Mouse (Mus musculus) spleen, postnatal 4 days (tissue): Measurements from ENCODE around the gene Kdm4d.
"Not testable (repeated sequence)": the region's sequence is repeated elsewhere in the genome, so short reads cannot be mapped to it uniquely, and the experiment has no call there.

Source experiments
- DNase-seq, 2 experiments: peaks; one replicate each; pipeline ENCODE4 v3.0.0; 2022; ENCODE audit warnings: low spot score in 2 of 2

Kdm4d gene

DNA sequence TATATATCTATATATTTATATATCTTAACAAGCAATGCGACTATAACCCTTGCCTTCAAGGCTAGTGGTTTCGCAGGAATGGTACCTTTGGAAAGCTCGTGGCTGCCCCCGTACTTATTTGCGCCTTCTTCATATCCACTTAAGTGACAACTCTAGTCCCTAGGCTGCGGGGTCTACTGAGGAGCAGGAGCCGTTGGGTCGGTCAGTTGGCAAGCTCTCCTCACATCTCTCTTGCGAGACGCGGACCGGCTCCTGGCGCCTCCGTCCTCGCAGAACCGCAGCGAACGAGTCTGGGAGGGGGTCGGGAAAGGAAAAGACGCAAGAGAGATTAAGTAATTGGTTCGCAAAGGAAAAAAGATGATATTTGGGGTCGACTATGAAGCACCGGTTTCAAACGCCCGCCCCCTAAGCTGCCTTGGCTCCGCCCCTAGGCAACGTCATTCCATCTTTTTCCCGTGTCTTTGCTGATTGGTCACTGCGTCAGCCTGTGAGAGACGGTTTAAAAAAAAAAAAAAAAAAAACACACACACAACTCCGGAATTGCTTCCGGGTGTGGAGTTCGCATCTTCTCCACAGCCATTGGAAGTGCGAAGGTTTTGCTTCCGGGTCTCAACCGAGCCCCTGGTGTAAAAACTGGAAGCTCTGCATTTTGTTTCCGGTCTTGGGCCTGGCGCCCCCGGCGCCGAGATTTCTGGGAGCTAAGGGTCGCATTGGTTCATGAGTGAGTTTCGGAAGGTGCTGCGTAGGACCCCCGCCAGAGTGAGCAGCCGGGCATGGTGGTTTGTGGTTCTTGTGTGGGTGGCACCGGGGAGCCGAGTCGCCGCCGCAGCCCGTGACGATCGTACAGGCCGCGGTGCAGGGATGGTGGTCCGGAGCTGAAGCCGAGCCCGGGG, at the start of gene Kdm4d, which contains the start of gene Cwc15:
TSS of gene Kdm4d (minus strand) at position 460 of the 893 bp plus-strand sequence.
TSS of gene Cwc15 (plus strand) at position 595 of the 893 bp plus-strand sequence.
- DNase-seq, result peak; percentile 91 to 93

- no peak for DNase-seq
Observed at GRCm38 (mm10) chr9:14548366-14548761, 48.1 kb upstream of the Kdm4d start.

GRCm38 (mm10) chr9:14547584-14548365, 47.5 kb upstream of the Kdm4d start:
- DNase-seq, result no peak

- DNase-seq, result no peak
Observed at GRCm38 (mm10) chr9:14544034-14544757, 43.9 kb upstream of the Kdm4d start.

DNA sequence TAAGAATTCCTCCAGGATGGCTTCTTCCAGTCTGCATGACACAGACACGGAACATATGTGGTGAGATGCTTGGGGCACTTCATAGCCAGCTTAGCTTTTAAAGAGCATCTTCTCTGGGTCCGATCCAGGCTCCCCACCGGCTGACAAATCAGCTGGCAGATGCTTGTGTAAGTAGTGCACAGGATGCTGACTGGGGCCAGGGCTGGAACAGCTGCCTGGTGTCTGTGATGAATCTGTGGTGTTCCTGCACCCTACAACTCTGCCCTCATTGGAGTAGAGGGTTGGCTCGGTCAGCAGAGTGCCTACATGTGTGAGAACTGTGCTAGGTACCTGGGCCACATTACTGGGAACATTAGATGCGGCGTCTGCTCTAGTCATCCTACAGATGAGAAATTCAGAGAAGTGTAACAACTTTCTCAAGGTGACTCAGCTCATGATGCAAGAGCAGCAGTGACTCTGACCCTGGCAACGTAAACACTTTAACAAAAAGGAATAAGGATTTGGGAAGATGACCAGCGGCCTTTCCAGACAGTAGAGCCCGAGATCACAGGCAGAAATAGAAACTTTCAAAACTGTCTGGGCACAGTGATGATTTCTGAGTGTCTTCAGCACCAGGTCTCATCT, 34.7 kb upstream of the Kdm4d start:
- DNase-seq, result no peak

DNA sequence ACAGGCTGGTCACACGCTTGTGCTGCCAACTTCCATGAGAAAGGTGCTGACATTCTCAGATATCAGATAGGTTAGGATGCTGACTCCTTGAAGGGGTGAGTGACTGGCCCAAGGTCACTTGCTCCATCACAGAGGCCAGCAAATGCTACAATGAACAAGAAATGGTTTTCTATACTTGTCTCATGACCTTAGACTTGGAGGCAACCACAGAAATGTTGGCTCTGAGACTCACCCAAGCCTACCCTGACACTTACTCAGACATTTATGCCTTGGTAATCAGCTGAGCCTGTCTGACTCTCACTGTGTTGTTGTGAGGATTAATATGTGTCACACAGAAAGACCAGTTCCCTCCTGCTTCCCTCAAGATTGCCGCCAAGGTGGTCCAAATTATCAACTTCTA, 33.4 kb upstream of the Kdm4d start:
- no peak for DNase-seq

- no peak for DNase-seq
Observed at GRCm38 (mm10) chr9:14532283-14532682, 32.0 kb upstream of the Kdm4d start.

DNA sequence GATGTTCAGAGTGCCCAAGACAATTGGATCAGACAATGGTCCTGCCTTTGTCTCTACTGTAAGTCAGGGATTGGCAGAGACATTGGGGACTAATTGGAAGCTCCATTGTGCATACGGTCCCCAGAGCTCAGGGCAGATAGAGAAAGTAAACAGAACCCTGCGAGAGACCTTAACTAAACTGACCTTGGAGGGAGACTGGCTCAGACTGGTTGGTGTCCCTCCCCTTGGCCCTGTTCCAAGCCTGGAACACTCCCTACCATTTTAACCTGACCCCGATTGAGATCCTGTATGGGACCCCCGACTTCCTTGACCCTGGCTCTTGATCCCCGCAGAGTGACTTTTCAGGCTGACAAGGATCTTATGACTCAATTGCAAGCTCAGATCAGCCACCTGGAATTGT, 29.7 kb upstream of the Kdm4d start:
- DNase-seq, result no peak

DNA sequence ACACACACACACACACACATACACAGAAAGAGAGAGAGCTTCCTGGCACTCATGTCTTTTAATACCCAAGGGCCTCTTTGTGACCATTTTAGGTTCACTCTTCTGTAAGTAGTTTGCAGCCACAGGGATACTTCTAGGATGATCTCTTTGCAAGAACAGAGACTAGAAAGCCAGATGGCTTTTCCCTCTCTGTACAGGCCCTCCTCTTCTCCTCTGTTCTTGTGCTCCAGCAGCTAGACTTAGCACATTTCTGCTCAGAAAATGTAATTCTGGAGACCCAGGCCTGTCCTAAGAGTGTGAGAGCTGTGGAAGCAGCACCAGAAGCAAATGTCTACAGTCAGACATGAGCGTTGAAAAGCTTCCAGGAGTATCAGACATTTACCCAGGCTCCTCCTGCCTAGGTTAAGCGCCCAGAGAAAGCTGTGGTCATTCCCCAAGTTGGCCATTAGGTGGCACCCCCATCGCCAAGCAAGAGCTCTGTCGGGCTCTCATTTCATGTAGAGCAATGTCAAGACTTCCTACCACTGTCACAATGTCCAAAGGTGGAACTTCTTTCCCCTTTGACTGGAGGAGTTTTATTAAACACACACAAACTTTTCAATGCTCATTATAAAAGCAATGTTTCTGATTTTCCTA, 23.2 kb upstream of the Kdm4d start:
- DNase-seq, result peak; percentile 58 to 77

GRCm38 (mm10) chr9:14521695-14522094, 21.4 kb upstream of the Kdm4d start:
- DNase-seq, result no peak

- DNase-seq, result no peak
Observed at GRCm38 (mm10) chr9:14520971-14521670, 20.8 kb upstream of the Kdm4d start.

GRCm38 (mm10) chr9:14518105-14518504, 17.8 kb upstream of the Kdm4d start:
- DNase-seq, result no peak

- no peak for DNase-seq
Observed at GRCm38 (mm10) chr9:14517296-14517695, 17.0 kb upstream of the Kdm4d start.

- no peak for DNase-seq
Observed at GRCm38 (mm10) chr9:14512633-14513445, 12.6 kb upstream of the Kdm4d start.

DNA sequence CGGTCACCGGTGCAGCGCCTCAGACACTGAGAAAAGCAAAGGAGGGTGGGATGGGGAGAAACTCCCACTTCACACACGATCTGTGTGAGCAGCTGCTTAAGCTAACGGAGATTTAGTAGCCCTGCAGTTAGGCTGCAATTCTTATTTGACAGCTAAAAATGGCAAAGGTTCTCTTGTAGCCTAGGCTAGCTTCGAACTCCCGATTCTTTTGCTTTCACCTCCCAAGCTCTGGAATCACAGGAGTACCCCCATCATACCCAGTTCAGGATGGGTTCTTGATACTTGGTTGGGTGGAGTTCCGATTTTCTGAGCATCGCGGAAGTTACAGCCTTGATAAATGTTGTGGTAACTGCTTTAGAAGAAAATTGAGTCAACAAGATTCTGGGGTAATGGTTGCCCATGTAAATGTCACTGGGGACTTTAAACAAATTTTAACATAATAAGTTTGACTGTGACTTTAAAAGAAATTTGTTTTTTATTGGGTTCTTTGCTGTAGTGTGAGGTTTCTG, 688 bp upstream of the Kdm4d start:
- DNase-seq, result no peak

- DNase-seq, result no peak
Observed at GRCm38 (mm10) chr9:14498896-14499705, 1.2 kb downstream of the Kdm4d start.

- not testable (repeated sequence) for DNase-seq
Observed at GRCm38 (mm10) chr9:14463668-14464067, 36.6 kb downstream of the Kdm4d start.

- not testable (repeated sequence) for DNase-seq
Observed at GRCm38 (mm10) chr9:14462536-14462935, 37.7 kb downstream of the Kdm4d start.
